Mouse (Mus musculus) monocyte, adult 2 months (primary cell): ENCODE measurements around the gene Alad.
"Not testable (repeated sequence)": the region's sequence is repeated elsewhere in the genome, so short reads cannot be mapped to it uniquely, and the experiment has no call there.

Experiments used
- DNase-seq, 2 experiments: peaks; one replicate each; pipeline ENCODE4 v3.0.0; 2022; ENCODE audit warnings: low spot score in 2 of 2, low read depth in 1 of 2

Alad gene

GRCm38 (mm10) chr4:62487172-62487571 is 32.5 kb downstream of the Alad start:
- no peak for DNase-seq

- DNase-seq: no peak
These were observed 33.5 kb downstream of the Alad start for GRCm38 (mm10) chr4:62486162-62486696.

- no peak for DNase-seq
These were observed 34.1 kb downstream of the Alad start for GRCm38 (mm10) chr4:62485450-62486161.

- no peak for DNase-seq
These were observed 34.8 kb downstream of the Alad start for GRCm38 (mm10) chr4:62484928-62485327.

GRCm38 (mm10) chr4:62480709-62481605 is 38.8 kb downstream of the Alad start:
- DNase-seq: no peak

- DNase-seq: no peak
These were observed 39.6 kb downstream of the Alad start, which contains the start of gene Bspry for GRCm38 (mm10) chr4:62479937-62480708. Gene Bspry (plus strand): TSS chr4:62480053.

- not testable (repeated sequence) for DNase-seq
These were observed 40.2 kb downstream of the Alad start for GRCm38 (mm10) chr4:62479593-62479936.

- DNase-seq: no peak
These were observed 42.0 kb downstream of the Alad start for GRCm38 (mm10) chr4:62477542-62478244.

GRCm38 (mm10) chr4:62475793-62476192 is 43.9 kb downstream of the Alad start:
- DNase-seq: no peak

- DNase-seq: no peak
These were observed 44.6 kb downstream of the Alad start for GRCm38 (mm10) chr4:62475131-62475530.

- no peak for DNase-seq
These were observed 47.6 kb downstream of the Alad start for GRCm38 (mm10) chr4:62472071-62472470.

GRCm38 (mm10) chr4:62470598-62471051 is 49.1 kb downstream of the Alad start, which contains the start of gene Wdr31:
Gene Wdr31 (minus strand): TSS chr4:62470896.
- DNase-seq: peak in 1 of 2 experiments; percentile 53

- no peak for DNase-seq
These were observed 51.6 kb downstream of the Alad start for GRCm38 (mm10) chr4:62468158-62468557.

GRCm38 (mm10) chr4:62463124-62463523 is 56.6 kb downstream of the Alad start:
- no peak for DNase-seq

- no peak for DNase-seq
These were observed 59.4 kb downstream of the Alad start for GRCm38 (mm10) chr4:62460348-62460747.
